Mouse (Mus musculus): ENCODE results near the gene Krt25. TPM values are rescaled to one million over a fixed set of nuclear protein-coding genes. Genes with fewer than 3 reads are reported as not detected.
A peak's percentile ranks its signal among the peaks of the same experiment; 100 is the strongest.

The Krt25 gene
- total RNA-seq (2021), result not detected
- long read RNA-seq, experiment 1, result 0 reads
- long read RNA-seq, experiment 2, result 0 reads

- intact Hi-C loops (cut with DNase I), result no loop called here
- Histone ChIP-seq H3K27ac (no peak within 1 kb of the TSS), H3K4me3 (no peak within 1 kb of the TSS)
- no peak for TF ChIP-seq CTCF (IDR thresholded peaks at IDR 0.05)
- no peak for DNase-seq
Measured at GRCm38 (mm10) chr11:99322851-99323250, at the start of gene Krt25. Krt25 (minus strand) TSS chr11:99322951.

GRCm38 (mm10) chr11:99369853-99370451 is 47.2 kb upstream of the Krt25 start:
- intact Hi-C loops (cut with DNase I), result no loop called here
- TF ChIP-seq CTCF (IDR thresholded peaks at IDR 0.05), result no peak
- DNase-seq, result no peak
- H3K27ac ChIP-seq, result no peak overlapping the region
- no peak overlapping the region for H3K4me3 ChIP-seq

- intact Hi-C loops (cut with DNase I), result no loop called here
- Histone ChIP-seq H3K4me3 (no peak overlapping the region), H3K27ac (no peak overlapping the region)
- DNase-seq, result no peak
- TF ChIP-seq CTCF (IDR thresholded peaks at IDR 0.05), result peak; percentile 56
Measured at GRCm38 (mm10) chr11:99369229-99369628, 46.5 kb upstream of the Krt25 start.

- peak; percentile 23; the same call in 1 of the 2 replicates for TF ChIP-seq CTCF (IDR thresholded peaks at IDR 0.05)
- peak; percentile 24 for DNase-seq
- intact Hi-C loops (cut with DNase I), result no loop called here
- Histone ChIP-seq H3K4me3 (no peak overlapping the region), H3K27ac (no peak overlapping the region)
Measured at GRCm38 (mm10) chr11:99366791-99367190, 44.0 kb upstream of the Krt25 start.

GRCm38 (mm10) chr11:99364412-99364811 is 41.7 kb upstream of the Krt25 start:
- no peak overlapping the region for H3K4me3 ChIP-seq
- peak; percentile 75 for TF ChIP-seq CTCF (IDR thresholded peaks at IDR 0.05)
- DNase-seq, result no peak
- intact Hi-C loops (cut with DNase I), result no loop called here
- no peak overlapping the region for H3K27ac ChIP-seq

- intact Hi-C loops (cut with DNase I), result no loop called here
- TF ChIP-seq CTCF (IDR thresholded peaks at IDR 0.05), result no peak
- DNase-seq, result no peak
- Histone ChIP-seq H3K27ac (no peak overlapping the region), H3K4me3 (no peak overlapping the region)
Measured at GRCm38 (mm10) chr11:99361423-99361822, 38.7 kb upstream of the Krt25 start.

- Histone ChIP-seq H3K4me3 (no peak within 1 kb of the TSS), H3K27ac (no peak within 1 kb of the TSS)
- intact Hi-C loops (cut with DNase I), result no loop called here
- no peak for TF ChIP-seq CTCF (IDR thresholded peaks at IDR 0.05)
- no peak for DNase-seq
Measured at GRCm38 (mm10) chr11:99351004-99351403, 28.3 kb upstream of the Krt25 start, which contains the start of gene Krt27. Krt27 (minus strand) TSS chr11:99351104.

GRCm38 (mm10) chr11:99339299-99339847 is 16.6 kb upstream of the Krt25 start:
- H3K27ac ChIP-seq, result no peak overlapping the region
- no peak for DNase-seq
- no peak overlapping the region for H3K4me3 ChIP-seq
- no peak for TF ChIP-seq CTCF (IDR thresholded peaks at IDR 0.05)
- intact Hi-C loops (cut with DNase I), result no loop called here

- no peak within 1 kb of the TSS for H3K27ac ChIP-seq
- TF ChIP-seq CTCF (IDR thresholded peaks at IDR 0.05), result no peak
- intact Hi-C loops (cut with DNase I), result no loop called here
- no peak within 1 kb of the TSS for H3K4me3 ChIP-seq
- DNase-seq, result no peak
Measured at GRCm38 (mm10) chr11:99337866-99338265, 15.1 kb upstream of the Krt25 start, which contains the start of gene Krt26. Krt26 (minus strand) TSS chr11:99337966.

- TF ChIP-seq CTCF (IDR thresholded peaks at IDR 0.05), result no peak
- Histone ChIP-seq H3K4me3 (no peak overlapping the region), H3K27ac (no peak overlapping the region)
- no peak for DNase-seq
- intact Hi-C loops (cut with DNase I), result no loop called here
Measured at GRCm38 (mm10) chr11:99333426-99333825, 10.7 kb upstream of the Krt25 start.

- no peak for DNase-seq
- no peak overlapping the region for H3K4me3 ChIP-seq
- H3K27ac ChIP-seq, result no peak overlapping the region
- intact Hi-C loops (cut with DNase I), result no loop called here
- TF ChIP-seq CTCF (IDR thresholded peaks at IDR 0.05), result no peak
Measured at GRCm38 (mm10) chr11:99329655-99330054, 6.9 kb upstream of the Krt25 start.

GRCm38 (mm10) chr11:99321094-99321493 is 1.7 kb downstream of the Krt25 start:
- no peak for TF ChIP-seq CTCF (IDR thresholded peaks at IDR 0.05)
- no peak for DNase-seq
- intact Hi-C loops (cut with DNase I), result no loop called here
- no peak overlapping the region for H3K27ac ChIP-seq
- no peak overlapping the region for H3K4me3 ChIP-seq

- intact Hi-C loops (cut with DNase I), result no loop called here
- no peak for DNase-seq
- H3K27ac ChIP-seq, result no peak overlapping the region
- TF ChIP-seq CTCF (IDR thresholded peaks at IDR 0.05), result no peak
- H3K4me3 ChIP-seq, result no peak overlapping the region
Measured at GRCm38 (mm10) chr11:99319127-99319526, 3.6 kb downstream of the Krt25 start.

GRCm38 (mm10) chr11:99316543-99316942 is 6.2 kb downstream of the Krt25 start:
- H3K4me3 ChIP-seq, result no peak overlapping the region
- no peak for TF ChIP-seq CTCF (IDR thresholded peaks at IDR 0.05)
- no peak overlapping the region for H3K27ac ChIP-seq
- intact Hi-C loops (cut with DNase I), result no loop called here
- DNase-seq, result no peak
